Mouse (Mus musculus) erythroblast, embryonic 14.5 days (primary cell): ENCODE data around the gene Tnfrsf8. TPM values are rescaled to one million over a fixed set of nuclear protein-coding genes. Genes with fewer than 3 reads are reported as not detected.

Experiments
- H3K27me3 ChIP-seq: 2 replicates; pipeline ENCODE4 v1.6.1; 2012; ENCODE audit warnings: inconsistent platforms; ENCODE audit not compliant: control insufficient read depth
- H3K36me3 ChIP-seq: 2 replicates; pipeline ENCODE4 v1.6.1; 2012; ENCODE audit warnings: mild to moderate bottlenecking, inconsistent platforms; ENCODE audit not compliant: control insufficient read depth
- H3K4me1 ChIP-seq: 2 replicates; pipeline ENCODE4 v1.6.1; 2012; ENCODE audit warnings: inconsistent platforms; ENCODE audit not compliant: control insufficient read depth
- H3K4me3 ChIP-seq: replicated peaks from 2 replicates; pipeline ENCODE3; 2012; ENCODE audit warnings: moderate library complexity, mild to moderate bottlenecking, inconsistent platforms
- H3K9me3 ChIP-seq: 2 replicates; pipeline ENCODE4 v1.6.1; 2012; ENCODE audit warnings: low read length, inconsistent platforms, mixed read lengths; ENCODE audit not compliant: control insufficient read depth
- GATA1 ChIP-seq: IDR thresholded peaks from 2 replicates; pipeline ENCODE4 v1.6.1; 2012; ENCODE audit warnings: low read length, inconsistent platforms, mixed read lengths
- TAL1 ChIP-seq: IDR thresholded peaks from 3 replicates; pipeline ENCODE4 v1.6.1; 2012; ENCODE audit warnings: low read length, inconsistent platforms, mixed read lengths
- polyA plus RNA-seq: library from polyadenylated mRNA; stranded (reverse); fragments of >175 nt; gene quantifications from 2 replicates; pipeline ENCODE4 v1.2.3, GENCODE M21; 2012

Gene Tnfrsf8
- polyA plus RNA-seq, 1 experiment, result not detected

- no peaks in the 10 kb centered on the region for H3K4me1 ChIP-seq
- H3K9me3 ChIP-seq, result no peaks in the 10 kb centered on the region
- H3K4me3 ChIP-seq, result no peak overlapping the region
- no peaks in the 10 kb centered on the region for H3K27me3 ChIP-seq
- H3K36me3 ChIP-seq, result no peaks in the 10 kb centered on the region
- TF ChIP-seq TAL1 (no peak), GATA1 (no peak)
Observed at GRCm38 (mm10) chr4:145295589-145296300, 19.2 kb downstream of the Tnfrsf8 start.

DNA sequence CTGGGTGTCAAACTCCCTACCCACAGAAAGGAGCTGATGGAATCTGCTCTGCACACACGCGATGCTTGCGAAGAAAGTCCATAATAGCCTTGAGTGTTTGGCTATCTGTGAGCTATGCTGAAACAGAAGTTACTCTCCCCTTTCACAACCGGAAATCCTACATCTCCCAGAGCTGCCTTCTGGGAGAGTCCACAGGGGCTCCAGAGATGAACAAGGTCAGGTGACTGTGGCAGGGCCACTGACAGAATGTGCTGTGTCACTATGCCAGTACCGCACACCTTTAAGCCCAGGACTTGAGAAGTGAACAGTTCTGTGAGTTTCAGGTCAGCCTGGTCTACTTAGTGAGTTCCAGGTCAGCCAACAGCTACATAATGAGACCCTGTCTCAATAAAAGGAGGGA, 20.4 kb downstream of the Tnfrsf8 start:
- no peaks in the 10 kb centered on the region for H3K36me3 ChIP-seq
- H3K4me1 ChIP-seq, result no peaks in the 10 kb centered on the region
- TF ChIP-seq GATA1 (no peak), TAL1 (no peak)

DNA sequence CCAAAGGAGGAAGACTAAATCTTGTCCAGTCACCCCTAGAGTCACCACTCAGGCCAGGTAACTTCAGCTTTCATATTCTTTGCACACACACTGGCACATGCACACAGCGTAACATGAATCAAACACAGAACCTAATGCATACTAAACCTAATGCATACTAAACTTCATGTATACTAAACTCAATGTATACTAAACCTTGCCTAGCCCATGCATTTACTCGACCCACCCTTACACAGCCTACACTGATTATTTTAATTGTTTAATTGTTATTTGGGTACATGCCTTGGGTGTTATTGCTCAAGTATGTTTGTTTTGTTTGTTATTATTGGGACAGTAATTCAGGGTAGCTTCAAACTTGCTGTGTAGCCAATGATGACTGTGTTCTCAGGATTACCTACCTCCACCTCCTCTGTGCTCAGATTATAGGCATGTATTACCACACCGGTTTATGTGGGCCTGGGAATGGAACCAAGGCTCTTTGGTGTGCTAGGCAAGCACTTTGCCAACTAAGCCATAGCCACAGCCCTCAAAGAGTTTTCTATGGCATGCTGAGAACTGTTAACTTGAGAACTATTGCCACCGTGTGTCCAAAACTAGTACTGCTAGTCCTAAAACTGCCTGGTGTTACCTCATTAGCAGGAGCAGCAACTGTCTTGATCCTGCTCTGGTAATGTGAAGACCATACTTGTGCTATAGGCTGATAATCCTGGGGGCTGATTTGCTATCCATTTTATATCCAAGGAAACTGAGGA, 28.4 kb downstream of the Tnfrsf8 start:
- Histone ChIP-seq H3K4me3 (no peak overlapping the region), H3K4me1 (no peaks in the 10 kb centered on the region), H3K27me3 (no peaks in the 10 kb centered on the region), H3K9me3 (no peaks in the 10 kb centered on the region), H3K36me3 (no peaks in the 10 kb centered on the region)
- TF ChIP-seq GATA1, result no peak
- no peak for TF ChIP-seq TAL1

More for the DNA sequence above, 20.4 kb downstream of the Tnfrsf8 start:
- Histone ChIP-seq H3K4me3 (no peak overlapping the region), H3K27me3 (no peaks in the 10 kb centered on the region), H3K9me3 (no peaks in the 10 kb centered on the region)

DNA sequence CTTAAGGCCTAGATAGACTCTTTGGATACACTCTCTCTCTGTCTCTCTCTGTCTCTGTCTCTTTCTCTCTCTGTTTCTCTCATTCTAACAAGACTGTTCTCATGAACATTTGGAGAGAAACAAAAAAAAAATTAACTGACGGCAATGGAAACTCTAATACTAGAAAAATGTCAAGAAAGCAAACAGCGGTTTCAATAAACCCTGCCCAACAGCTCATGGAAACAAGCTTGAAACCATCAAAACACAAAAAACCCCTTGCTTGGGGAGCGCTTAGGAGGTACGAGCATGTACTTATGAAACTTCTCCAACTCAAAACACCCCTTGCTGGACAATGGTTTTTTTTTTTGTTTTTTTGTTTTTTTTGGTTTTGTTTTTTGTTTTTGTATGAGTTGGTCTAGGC, 30.3 kb downstream of the Tnfrsf8 start:
- Histone ChIP-seq H3K9me3 (no peaks in the 10 kb centered on the region; the same call in 1 of the 2 replicates), H3K27me3 (no peaks in the 10 kb centered on the region), H3K36me3 (no peaks in the 10 kb centered on the region), H3K4me3 (no peak overlapping the region), H3K4me1 (no peaks in the 10 kb centered on the region)
- no peak for TF ChIP-seq GATA1
- no peak for TF ChIP-seq TAL1

DNA sequence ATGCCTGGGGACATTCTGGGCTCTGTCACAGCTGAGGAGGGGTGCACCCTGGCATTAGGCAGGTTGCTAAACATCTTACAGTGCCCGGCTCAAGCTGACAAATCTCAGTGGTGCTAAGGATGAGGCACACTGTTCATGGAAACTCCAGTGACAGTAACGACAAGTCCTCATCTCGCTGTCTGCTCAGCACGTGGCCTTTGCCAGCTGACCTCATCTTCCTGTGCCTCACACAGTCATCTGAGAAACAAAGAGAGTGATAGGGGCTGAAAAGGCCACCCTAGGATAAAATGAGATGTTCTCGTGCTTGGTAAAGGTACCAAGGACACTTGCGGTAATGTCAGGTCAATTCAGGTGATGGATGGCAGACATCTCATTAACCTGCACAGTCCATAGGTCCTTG, 31.5 kb downstream of the Tnfrsf8 start:
- Histone ChIP-seq H3K27me3 (no peaks in the 10 kb centered on the region), H3K4me1 (no peaks in the 10 kb centered on the region), H3K36me3 (no peaks in the 10 kb centered on the region), H3K9me3 (no peaks in the 10 kb centered on the region; the same call in 1 of the 2 replicates), H3K4me3 (no peak overlapping the region)
- TF ChIP-seq TAL1 (no peak), GATA1 (no peak)

GRCm38 (mm10) chr4:145280966-145281365, 34.0 kb downstream of the Tnfrsf8 start:
- TF ChIP-seq GATA1 (no peak), TAL1 (no peak)
- Histone ChIP-seq H3K27me3 (no peaks in the 10 kb centered on the region), H3K4me1 (no peaks in the 10 kb centered on the region), H3K4me3 (no peak overlapping the region), H3K9me3 (no peaks in the 10 kb centered on the region; the same call in 1 of the 2 replicates), H3K36me3 (no peaks in the 10 kb centered on the region)

DNA sequence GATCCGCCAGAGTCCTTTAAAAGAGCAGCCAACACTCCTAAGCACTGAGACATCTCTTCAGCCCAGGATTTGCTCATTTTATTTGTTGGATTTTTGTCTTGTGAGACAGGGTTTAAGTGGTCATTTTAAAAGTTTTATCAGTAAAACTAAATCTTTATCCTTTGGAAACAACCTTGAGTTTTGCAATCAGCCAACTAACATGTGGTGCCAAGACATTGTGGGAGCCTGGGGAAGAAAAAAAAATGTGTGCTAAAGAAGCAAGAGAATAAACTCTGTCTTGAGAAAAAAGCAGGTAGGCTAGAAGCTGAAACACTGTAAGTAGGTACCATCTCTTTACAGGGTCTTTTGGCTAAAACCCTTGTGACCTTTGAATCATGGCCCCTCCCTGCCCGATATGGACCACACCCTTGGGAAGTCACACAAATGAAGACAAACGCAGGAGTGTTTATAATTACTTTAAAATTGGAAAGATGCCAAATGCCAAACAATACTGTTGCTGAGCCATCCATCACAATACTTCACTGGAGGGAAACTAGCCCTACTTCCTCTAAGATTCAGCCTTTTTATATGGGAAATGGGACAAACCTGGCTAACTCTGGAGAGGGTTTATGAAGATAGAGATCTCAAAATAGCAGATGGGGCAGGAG, 36.1 kb downstream of the Tnfrsf8 start:
- Histone ChIP-seq H3K4me3 (no peak overlapping the region), H3K9me3 (no peaks in the 10 kb centered on the region; the same call in 1 of the 2 replicates), H3K27me3 (no peaks in the 10 kb centered on the region), H3K36me3 (no peaks in the 10 kb centered on the region), H3K4me1 (no peaks in the 10 kb centered on the region)
- no peak for TF ChIP-seq TAL1
- TF ChIP-seq GATA1, result no peak

DNA sequence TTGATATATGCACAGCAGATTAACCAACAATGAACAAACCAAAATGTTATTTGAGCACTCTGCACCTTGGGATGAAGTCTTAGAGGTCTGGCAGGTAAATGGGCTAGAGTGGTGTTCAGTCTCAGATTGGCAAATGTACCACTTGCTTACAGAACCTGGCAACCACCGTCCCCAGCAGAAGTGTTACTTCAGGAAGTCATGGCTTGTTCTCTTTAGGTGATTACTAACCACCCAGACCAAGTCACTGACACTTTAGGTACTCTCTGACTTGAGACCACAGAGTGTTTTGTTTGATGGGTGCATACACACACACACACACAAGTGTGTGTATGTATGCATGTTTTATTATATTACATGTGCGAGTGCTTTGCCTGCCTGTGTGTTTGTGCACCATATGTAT, 36.7 kb downstream of the Tnfrsf8 start:
- H3K36me3 ChIP-seq, result no peaks in the 10 kb centered on the region
- TF ChIP-seq GATA1 (no peak), TAL1 (no peak)
- H3K9me3 ChIP-seq, result no peaks in the 10 kb centered on the region; the same call in 1 of the 2 replicates
- H3K4me3 ChIP-seq, result no peak overlapping the region
- no peaks in the 10 kb centered on the region for H3K4me1 ChIP-seq
- no peaks in the 10 kb centered on the region for H3K27me3 ChIP-seq
